Mouse (Mus musculus) testis, adult 2 months (tissue): Measurements from ENCODE around the gene Prop1. TPM values are rescaled to one million over a fixed set of nuclear protein-coding genes. Genes with fewer than 3 reads are reported as not detected.

Source experiments
- H3K27ac ChIP-seq: fragments of 200-500 bp; 2 replicates; pipeline ENCODE4 v1.5.1; 2012; ENCODE audit warnings: low read depth, low read length; ENCODE audit not compliant: control insufficient read depth, insufficient read depth
- H3K27me3 ChIP-seq: fragments of 200-500 bp; 2 replicates; pipeline ENCODE4 v1.6.1; 2012; ENCODE audit warnings: mild to moderate bottlenecking, low read length, moderate library complexity; ENCODE audit not compliant: control insufficient read depth, insufficient read depth
- H3K36me3 ChIP-seq: fragments of 200-500 bp; 2 replicates; pipeline ENCODE4 v1.6.1; 2012; ENCODE audit warnings: mild to moderate bottlenecking, low read length; ENCODE audit not compliant: control insufficient read depth, insufficient read depth
- H3K4me1 ChIP-seq: fragments of 200-500 bp; 2 replicates; pipeline ENCODE4 v1.6.1; 2012; ENCODE audit warnings: low read length; ENCODE audit not compliant: control insufficient read depth, insufficient read depth
- H3K4me3 ChIP-seq: fragments of 200-500 bp; 2 replicates; pipeline ENCODE4 v1.5.1; 2012; ENCODE audit warnings: low read depth, mild to moderate bottlenecking, low read length, moderate library complexity, mixed read lengths; ENCODE audit not compliant: control insufficient read depth
- CTCF ChIP-seq: fragments of 200-500 bp; IDR thresholded peaks from 2 replicates; pipeline ENCODE4 v1.5.1; 2012; ENCODE audit warnings: low read depth, mild to moderate bottlenecking, inconsistent platforms, low read length, moderate library complexity; ENCODE audit not compliant: control insufficient read depth, insufficient read depth, insufficient replicate concordance
- POLR2A ChIP-seq: fragments of 200-500 bp; IDR thresholded peaks from 2 replicates; pipeline ENCODE4 v1.6.1; 2012; ENCODE audit warnings: low read depth, mild to moderate bottlenecking, inconsistent platforms, low read length, moderate library complexity; ENCODE audit not compliant: control insufficient read depth
- polyA plus RNA-seq: library from polyadenylated mRNA; depleted of rRNA; stranded (reverse); fragments of >200 nt; gene quantifications from 2 replicates; pipeline ENCODE4 v1.2.3, GENCODE M21; 2012

The Prop1 gene
- polyA plus RNA-seq, 1 experiment = not detected

- TF ChIP-seq CTCF (no peak), POLR2A (peak; percentile 84)
- Histone ChIP-seq H3K27me3 (no peaks in the 10 kb centered on the region), H3K4me3 (peak within 1 kb of the TSS; percentile 85), H3K27ac (peak within 1 kb of the TSS; percentile 90), H3K4me1 (peaks cover 4% of the 10 kb centered on the region), H3K36me3 (no peaks in the 10 kb centered on the region)
These were observed 10.1 kb downstream of the Prop1 start, which contains the start of gene 4933414I15Rik for GRCm38 (mm10) chr11:50943506-50943905. 4933414I15Rik (minus strand) TSS chr11:50943765.

DNA sequence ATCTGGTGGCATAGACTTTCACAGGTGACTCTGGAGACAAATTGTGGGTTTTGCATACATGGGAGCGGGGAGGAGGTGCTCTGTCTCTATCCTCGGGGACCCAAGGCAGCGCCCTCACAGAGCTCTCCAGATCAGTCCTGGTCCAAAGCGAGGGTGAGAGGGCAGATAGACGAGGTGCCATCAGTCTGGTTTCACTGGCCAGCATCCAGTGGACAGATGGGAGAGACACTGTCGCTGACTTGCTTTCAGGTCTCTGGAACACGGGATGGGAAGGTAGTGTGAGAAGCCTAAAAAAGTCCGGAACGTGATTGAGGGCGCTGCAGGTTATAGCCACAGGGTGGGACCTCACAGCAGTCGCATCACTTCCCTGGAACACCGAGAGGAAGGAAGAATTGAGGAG is 11.2 kb downstream of the Prop1 start:
- peaks cover 4% of the 10 kb centered on the region for H3K4me1 ChIP-seq
- no peak for TF ChIP-seq CTCF
- no peak; the same call in 1 of the 2 replicates for TF ChIP-seq POLR2A
- no peaks in the 10 kb centered on the region for H3K36me3 ChIP-seq
- no peaks in the 10 kb centered on the region for H3K27me3 ChIP-seq
- H3K27ac ChIP-seq = no peak overlapping the region; the same call in 1 of the 2 replicates
- H3K4me3 ChIP-seq = peak overlapping the region; percentile 30

DNA sequence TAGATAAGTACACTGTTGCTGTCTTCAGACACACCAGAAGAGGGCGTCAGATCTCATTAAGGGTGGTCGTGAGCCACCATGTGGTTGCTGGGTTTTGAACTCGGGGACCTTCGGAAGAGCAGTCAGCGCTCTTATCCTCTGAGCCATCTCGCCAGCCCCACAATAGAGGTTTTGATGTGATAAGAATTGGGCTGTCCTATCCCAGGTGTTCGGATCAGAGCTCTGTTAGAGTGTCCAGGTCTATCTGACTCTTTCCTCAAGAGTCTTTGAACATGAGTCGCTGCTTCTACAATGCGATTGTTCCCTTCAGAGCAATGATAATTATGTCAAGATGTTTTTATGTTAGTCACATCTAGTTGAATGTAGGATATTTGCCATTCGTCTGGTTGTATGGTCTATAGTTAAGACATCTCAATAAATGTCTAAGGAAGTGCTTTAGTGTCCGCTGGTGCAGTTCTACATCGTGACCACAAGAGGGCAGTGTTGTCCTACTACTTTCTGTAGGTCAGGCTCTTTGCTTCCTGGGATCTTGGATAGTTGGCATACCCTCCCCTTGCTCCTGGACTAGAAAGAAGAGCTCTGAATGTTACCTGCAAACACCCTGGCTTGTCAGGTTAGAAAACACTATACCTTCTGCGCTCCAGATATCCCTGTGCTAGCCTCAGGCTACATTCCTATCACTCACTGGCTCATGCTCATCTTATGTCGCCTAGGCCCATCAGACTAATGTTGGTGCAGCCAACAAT is 13.8 kb downstream of the Prop1 start:
- H3K4me3 ChIP-seq = peak overlapping the region; percentile 22
- TF ChIP-seq POLR2A (no peak), CTCF (peak; percentile 55; the same call in 1 of the 2 replicates)
- H3K4me1 ChIP-seq = peaks cover 4% of the 10 kb centered on the region
- no peak overlapping the region for H3K27ac ChIP-seq
- no peaks in the 10 kb centered on the region for H3K36me3 ChIP-seq
- no peaks in the 10 kb centered on the region for H3K27me3 ChIP-seq

DNA sequence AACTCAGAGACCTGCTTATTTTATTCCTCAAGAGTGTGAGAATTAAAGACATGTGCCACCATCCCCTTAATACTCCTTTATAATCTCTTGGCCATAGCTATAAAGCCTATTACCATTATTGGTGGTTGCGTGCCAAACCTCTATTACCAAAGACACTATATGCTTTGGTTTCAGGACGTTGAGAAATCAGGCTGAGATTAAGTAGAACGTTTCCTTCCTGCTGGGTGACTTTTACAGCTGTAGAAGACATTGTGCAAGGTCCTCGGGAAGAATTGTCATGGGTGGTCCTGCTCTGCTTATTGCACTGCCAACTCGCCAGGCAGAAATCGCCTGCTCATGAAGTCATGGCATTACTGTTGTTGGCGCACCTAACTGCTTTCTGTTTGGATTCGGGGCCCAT is 15.1 kb downstream of the Prop1 start:
- H3K36me3 ChIP-seq = no peaks in the 10 kb centered on the region
- TF ChIP-seq CTCF (no peak), POLR2A (no peak)
- H3K4me3 ChIP-seq = no peak overlapping the region
- H3K4me1 ChIP-seq = peaks cover 2% of the 10 kb centered on the region
- no peak overlapping the region for H3K27ac ChIP-seq
- H3K27me3 ChIP-seq = no peaks in the 10 kb centered on the region

DNA sequence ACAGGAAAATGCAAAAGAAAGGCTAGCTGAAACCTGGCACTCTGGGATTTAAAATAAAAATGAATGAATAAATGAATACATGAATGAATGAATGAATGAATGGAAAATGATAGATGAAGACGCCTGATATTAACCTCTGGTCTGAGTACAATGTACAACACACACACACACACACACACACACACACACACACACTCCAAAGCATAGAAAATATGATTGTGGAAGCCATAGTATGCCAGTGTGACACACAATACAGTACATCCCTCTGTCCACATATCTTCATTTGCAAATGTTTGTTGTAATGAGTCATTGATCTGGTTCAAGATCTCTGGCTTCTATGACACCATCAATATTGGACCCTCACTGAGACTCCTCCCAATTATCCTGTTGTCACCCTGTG is 21.5 kb downstream of the Prop1 start:
- Histone ChIP-seq H3K36me3 (no peaks in the 10 kb centered on the region), H3K4me1 (peaks cover 17% of the 10 kb centered on the region), H3K4me3 (no peak overlapping the region), H3K27me3 (no peaks in the 10 kb centered on the region), H3K27ac (no peak overlapping the region)
- no peak for TF ChIP-seq POLR2A
- TF ChIP-seq CTCF = no peak

DNA sequence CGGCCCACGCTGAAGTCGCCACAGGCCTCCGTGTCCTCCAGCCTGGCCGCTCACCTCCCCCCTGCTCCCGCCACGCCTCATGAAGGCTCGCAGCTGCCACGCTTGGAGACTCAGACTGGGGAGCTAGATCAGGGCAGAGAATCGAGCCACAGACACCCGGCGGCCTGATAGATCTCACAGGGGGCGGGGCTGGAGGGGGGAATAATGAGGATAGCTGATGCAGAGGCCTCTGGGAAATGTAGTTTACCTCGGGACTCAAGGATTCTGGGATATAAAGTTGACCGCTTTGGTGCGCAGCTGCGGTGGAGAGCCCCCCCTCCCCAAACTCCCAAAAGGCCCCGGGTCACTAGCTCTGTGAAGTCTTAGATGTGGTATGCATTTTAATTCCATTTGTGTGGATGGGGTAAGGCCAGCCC is 22.1 kb downstream of the Prop1 start, which contains the start of gene Zfp354b:
Gene Zfp354b, minus strand, starts transcription at position 183 of the 416 bp plus-strand sequence.
- no peaks in the 10 kb centered on the region for H3K27me3 ChIP-seq
- no peak for TF ChIP-seq CTCF
- no peak for TF ChIP-seq POLR2A
- H3K27ac ChIP-seq = no peak within 1 kb of the TSS
- peaks cover 17% of the 10 kb centered on the region for H3K4me1 ChIP-seq
- H3K36me3 ChIP-seq = no peaks in the 10 kb centered on the region
- H3K4me3 ChIP-seq = peak within 1 kb of the TSS; percentile 83

GRCm38 (mm10) chr11:50931021-50931420 is 22.5 kb downstream of the Prop1 start:
- Histone ChIP-seq H3K36me3 (no peaks in the 10 kb centered on the region), H3K27me3 (no peaks in the 10 kb centered on the region), H3K27ac (no peak overlapping the region), H3K4me1 (peaks cover 17% of the 10 kb centered on the region), H3K4me3 (peak overlapping the region; percentile 83)
- no peak for TF ChIP-seq POLR2A
